Mouse (Mus musculus) cerebral cortex, adult 2 months (tissue): ENCODE results near the gene Arl5a.

ENCODE experiments used
- WGBS: fragments of 180-500 bp; shearing (Covaris S2); methylation state at CpG from one replicate; pipeline ENCODE4 v1.1.7; 2018; 5-methylcytosine and 5-hydroxymethylcytosine counted together

Arl5a gene

GRCm38 (mm10) chr2:52424747-52425522 lies at the start of gene Arl5a:
TSS of gene Arl5a (minus strand) at chr2:52424901.
- WGBS, result under 1% methylated on average over 57 of the region's 57 CpGs

DNA sequence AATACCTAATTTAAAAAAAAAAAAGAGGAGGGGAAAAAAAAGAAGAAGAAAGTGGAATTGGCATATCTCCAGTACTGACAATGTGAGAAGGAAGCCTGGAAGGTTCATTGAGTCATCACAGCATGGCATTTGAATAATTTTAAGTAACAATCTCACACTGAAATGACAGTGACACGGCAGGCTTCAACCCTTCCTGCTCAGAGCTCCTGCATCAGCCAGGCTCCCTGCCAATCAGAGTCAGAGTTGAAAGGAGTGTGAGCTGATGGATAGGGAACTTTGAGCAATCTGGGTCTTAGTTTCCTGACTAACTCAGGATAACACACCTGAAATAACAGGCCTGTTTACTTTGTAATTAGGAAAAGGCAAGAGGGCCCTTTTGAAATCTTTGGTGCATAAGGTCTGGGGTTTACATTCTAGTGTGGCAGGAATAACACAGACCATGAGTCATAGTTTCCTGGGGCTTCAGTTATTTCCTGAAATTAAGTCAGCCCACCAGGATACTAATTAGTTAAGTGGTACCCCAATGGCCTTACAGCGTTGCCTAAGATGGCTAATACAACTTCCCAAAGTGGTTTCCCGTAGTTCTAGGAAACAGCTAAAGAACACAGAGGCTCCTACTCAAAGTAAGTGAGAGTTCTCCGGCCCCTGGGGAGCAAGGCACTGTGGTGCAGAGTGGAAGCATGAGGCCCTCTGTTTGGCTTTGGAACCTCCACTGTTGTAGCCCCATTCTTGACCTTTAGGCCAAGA lies 47.0 kb upstream of the Arl5a start:
- WGBS, result 49% methylated on average over 4 of the region's 4 CpGs

DNA sequence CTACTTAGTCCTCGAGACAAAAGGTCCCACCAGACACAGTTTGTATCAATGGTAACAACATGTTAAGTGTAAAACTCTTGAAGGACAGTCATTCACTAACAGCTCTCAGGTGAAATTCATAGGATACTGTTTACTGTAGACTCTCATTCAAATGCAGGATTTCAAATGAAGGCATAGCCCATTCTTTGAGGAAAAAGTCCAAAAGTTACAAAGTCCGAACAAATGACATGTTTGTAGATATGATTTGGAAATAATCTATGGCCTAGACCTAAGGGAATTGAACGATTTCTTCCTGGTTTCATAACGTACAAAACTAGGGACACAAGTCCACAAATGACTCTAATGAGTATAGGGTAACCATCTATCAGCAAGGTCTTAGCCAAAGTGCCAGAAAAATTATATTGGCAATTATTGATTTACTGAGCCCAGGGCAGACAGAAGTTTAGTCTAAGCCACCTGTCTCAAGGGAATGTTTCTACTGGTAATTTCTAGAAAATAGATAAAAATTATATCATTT lies 45.4 kb upstream of the Arl5a start:
- WGBS, result 91% methylated on average over 4 of the region's 4 CpGs

DNA sequence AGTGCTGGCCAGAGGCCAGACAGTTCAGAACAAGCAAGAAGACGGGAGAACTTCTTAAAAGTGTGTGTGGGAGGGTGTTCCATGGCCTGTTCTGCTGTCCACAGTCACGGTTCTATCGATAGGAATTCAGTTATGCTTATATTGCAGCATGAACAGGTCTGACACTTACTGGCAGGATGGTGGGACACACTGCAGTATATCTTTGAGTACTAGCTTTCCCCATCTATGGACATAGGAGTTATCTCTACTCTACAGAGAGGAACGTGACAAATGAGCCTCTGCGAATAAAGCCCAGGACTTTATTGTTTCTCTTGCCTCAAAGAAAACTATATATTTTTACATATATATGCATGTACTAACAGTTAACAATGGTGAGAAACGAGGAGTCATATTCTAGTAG lies 42.9 kb upstream of the Arl5a start:
- 78% methylated on average over 6 of the region's 6 CpGs for WGBS

- WGBS, result 57% methylated on average over 12 of the region's 12 CpGs
Measured at GRCm38 (mm10) chr2:52461206-52461967, 36.7 kb upstream of the Arl5a start.

- WGBS, result 49% methylated on average over 7 of the region's 7 CpGs
Measured at GRCm38 (mm10) chr2:52455606-52456479, 31.1 kb upstream of the Arl5a start.

GRCm38 (mm10) chr2:52449818-52450217 lies 25.1 kb upstream of the Arl5a start:
- 87% methylated on average over 8 of the region's 8 CpGs for WGBS

- whole genome bisulfite sequencing, result 90% methylated on average over 1 of the region's 1 CpGs
Measured at GRCm38 (mm10) chr2:52448916-52449315, 24.2 kb upstream of the Arl5a start.

DNA sequence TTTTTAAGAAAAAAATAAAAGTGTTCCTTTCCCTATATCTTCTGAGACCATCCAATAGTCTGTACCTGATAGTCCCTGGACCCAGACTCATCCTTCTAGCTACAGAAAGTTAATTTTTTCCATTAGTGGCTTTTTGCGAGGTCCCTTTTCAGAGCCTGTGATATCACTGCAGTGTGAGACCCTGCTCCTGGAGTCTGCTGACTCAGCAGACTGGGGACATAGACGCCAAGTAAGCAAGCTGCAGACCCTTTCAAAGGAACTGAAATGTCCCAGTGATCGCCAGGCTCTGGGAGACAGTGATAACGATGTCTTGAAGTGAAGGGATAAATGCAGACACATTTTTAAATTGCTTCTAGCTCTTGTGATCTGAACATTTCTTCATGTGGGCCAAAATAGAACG lies 21.9 kb upstream of the Arl5a start:
- 69% methylated on average over 5 of the region's 5 CpGs for WGBS

- WGBS, result 68% methylated on average over 5 of the region's 5 CpGs
Measured at GRCm38 (mm10) chr2:52442125-52442524, 17.4 kb upstream of the Arl5a start.

- 61% methylated on average over 4 of the region's 4 CpGs for WGBS
Measured at GRCm38 (mm10) chr2:52440420-52441015, 15.8 kb upstream of the Arl5a start.

GRCm38 (mm10) chr2:52438437-52438836 lies 13.7 kb upstream of the Arl5a start:
- WGBS, result 94% methylated on average over 4 of the region's 4 CpGs

GRCm38 (mm10) chr2:52438013-52438412 lies 13.3 kb upstream of the Arl5a start:
- 33% methylated on average over 6 of the region's 6 CpGs for WGBS

DNA sequence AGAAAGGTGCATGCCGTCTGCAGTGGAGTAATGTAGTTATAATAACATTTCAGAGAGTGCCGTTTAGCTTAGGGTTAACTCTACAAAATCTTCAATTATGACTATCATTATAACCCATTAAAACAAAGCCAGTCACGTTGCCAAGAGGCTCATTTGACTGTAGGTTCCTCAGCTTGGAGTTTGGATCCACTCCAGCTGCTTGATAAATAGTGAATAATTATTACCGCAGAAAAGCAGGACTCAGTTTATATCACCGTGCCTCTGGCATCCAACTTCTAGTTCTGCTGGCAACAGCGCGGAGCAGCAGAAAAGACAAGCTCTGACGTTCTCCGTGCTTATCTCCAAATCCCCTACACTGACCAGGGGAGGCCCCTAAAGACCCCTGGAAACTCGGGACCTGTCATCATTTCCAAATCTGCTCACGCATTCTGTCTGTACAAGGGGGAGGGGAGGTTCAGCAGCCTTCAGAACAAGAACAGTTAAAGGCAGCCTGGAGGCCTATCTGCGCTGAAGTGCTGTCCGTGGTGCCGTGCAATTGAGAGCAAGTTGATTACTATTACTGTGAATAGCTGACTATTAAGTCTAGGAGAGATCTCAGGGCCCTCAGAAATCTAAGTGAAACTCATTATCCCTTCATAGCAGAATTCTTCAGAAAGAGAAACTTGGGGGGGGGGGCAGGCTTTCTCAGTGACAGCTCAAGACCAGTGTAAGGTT lies 11.4 kb upstream of the Arl5a start:
- WGBS, result 61% methylated on average over 14 of the region's 14 CpGs

GRCm38 (mm10) chr2:52433365-52433764 lies 8.7 kb upstream of the Arl5a start:
- WGBS, result 59% methylated on average over 7 of the region's 7 CpGs

DNA sequence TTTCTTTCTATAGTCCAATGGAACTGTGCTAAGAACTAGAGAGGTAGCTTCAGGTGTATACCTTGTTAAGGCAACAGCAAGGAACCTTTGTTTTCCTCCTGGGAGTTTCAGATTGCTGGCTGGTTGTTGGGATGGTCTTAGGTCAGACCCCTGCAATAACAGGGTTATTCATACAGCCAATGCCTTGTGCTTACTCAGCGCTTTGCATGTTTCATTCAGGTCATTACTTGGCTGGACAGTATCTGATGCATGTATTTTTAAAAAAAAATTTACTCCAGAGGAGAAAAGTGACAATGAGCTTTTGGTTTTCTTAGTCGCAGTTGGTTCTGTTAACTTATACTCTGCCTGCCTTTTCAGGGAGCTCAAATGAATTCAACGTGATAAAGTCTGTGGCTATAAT lies 2.7 kb upstream of the Arl5a start:
- WGBS, result 83% methylated on average over 3 of the region's 3 CpGs

DNA sequence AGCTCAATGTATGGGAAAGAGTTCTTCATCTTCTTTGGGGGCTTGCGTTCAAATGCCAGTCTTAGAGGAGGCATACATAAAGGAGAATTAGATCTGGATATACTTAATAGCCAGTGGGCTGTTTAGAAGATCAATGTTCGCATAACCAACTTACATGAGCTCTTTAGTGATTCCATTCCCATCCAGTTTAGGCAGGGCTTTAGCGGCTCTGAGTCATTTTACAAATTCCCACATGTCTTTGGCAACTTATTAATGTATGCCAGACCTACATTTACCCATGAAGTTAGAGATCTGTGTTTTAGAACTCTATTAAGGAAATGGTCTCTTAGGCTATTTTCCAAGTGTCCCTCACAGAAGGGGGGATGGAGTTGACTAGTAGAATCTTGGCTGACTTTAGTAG lies 1.3 kb upstream of the Arl5a start:
- WGBS, result 81% methylated on average over 3 of the region's 3 CpGs

GRCm38 (mm10) chr2:52425523-52425795 lies 758 bp upstream of the Arl5a start:
- whole genome bisulfite sequencing, result 22% methylated on average over 10 of the region's 10 CpGs

DNA sequence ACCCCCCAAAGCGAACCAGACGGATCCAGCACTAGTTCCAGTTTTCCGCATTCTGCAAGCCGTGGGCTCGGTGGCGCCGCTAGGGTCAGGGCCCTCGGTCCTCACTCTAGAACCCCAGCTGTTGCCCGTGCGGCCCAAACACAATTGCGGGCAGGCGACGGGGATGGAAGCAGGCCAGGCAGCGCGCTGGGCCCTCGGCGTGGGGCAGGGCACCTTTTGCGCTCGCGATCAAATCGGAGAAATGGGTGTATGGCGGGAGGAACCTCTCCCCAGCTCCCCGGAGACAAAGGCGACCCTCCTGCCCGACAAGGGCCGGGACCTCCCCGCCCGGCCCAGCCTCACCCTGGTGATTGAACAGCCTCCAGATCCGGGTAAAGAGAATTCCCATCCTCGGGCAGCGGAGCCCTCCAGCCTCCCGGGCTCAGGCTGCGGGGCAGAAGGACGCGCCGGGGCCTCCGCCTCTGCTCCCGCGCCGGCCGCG lies 413 bp downstream of the Arl5a start:
- WGBS, result under 1% methylated on average over 42 of the region's 42 CpGs

DNA sequence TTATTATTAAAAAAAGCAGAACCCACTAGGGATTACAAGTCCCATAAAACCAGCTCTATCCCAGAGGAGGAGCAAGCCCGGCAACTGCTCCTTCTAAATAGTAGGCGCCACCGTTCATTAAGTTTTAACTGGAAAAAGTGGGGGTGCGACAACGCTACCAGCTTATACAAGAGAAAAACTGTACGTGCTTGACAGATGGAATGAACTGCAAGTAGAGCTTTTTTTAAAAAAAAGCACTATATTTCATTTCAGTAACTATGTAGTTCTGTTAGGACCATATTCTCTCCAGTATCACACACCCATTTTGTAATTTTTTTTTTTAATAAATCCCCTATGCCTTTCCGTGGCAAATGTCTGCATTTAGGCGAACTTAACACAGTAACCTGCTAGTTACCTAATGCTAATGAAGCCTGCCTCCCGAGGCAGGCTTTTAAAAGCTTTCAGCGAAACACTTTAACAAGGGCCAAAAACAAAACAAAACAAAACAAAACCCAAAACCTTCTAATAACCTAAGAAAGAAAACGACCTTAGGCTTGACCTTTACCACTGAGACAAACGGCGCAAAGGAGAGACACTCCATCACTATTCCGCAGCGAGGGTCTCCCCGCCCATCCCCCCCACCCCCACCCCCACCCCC lies 972 bp downstream of the Arl5a start:
- WGBS, result 4% methylated on average over 16 of the region's 16 CpGs
